23 mouse cellular contexts compared by ENCODE assay signal in genomic region chr7:122376845-122377244, GRCm38 (mm10).
DNase-seq lines count a peak whose midpoint lies in the region; ATAC-seq lines count a peak whose summit lies in the region.
"Had no signal": no experiment of that assay in that cellular context is flagged by ENCODE, and none has a peak within 500 bp of the region (broad histone marks: within the 10 kb centered on the region; RNA-seq: fewer than 3 reads in every experiment).

No protein-coding gene starts in this region.

- no peaks in the 10 kb centered on the region for H3K36me3 ChIP-seq in midbrain, embryonic 11.5 days (ENCODE audit: control insufficient read depth, insufficient read depth, low read length)
- H3K36me3 ChIP-seq in midbrain, embryonic 13.5 days: no peaks in the 10 kb centered on the region
- H3K36me3 ChIP-seq: embryonic facial prominence, embryonic 13.5 days; embryonic facial prominence, embryonic 15.5 days; forebrain, embryonic 10.5 days; forebrain, embryonic 12.5 days had no signal

- H3K27me3 ChIP-seq in midbrain, embryonic 11.5 days (ENCODE audit: control insufficient read depth, insufficient read depth, low read length): no peaks in the 10 kb centered on the region
- H3K27me3 ChIP-seq in midbrain, embryonic 13.5 days: no peaks in the 10 kb centered on the region
- H3K27me3 ChIP-seq: embryonic facial prominence, embryonic 13.5 days; embryonic facial prominence, embryonic 15.5 days had no signal

- H3K4me2 ChIP-seq in midbrain, embryonic 11.5 days: no peak overlapping the region
- H3K4me2 ChIP-seq in midbrain, embryonic 13.5 days (replicated peaks): no peak overlapping the region
- H3K4me2 ChIP-seq: embryonic facial prominence, embryonic 13.5 days; embryonic facial prominence, embryonic 15.5 days; forebrain, embryonic 12.5 days had no signal

- no peak overlapping the region for H3K27ac ChIP-seq in midbrain, embryonic 11.5 days (ENCODE audit: low read depth, low read length)
- H3K27ac ChIP-seq in midbrain, embryonic 13.5 days: no peak overlapping the region
- H3K27ac ChIP-seq: embryonic facial prominence, embryonic 13.5 days; embryonic facial prominence, embryonic 15.5 days; forebrain, embryonic 10.5 days; forebrain, embryonic 12.5 days had no signal

- no peaks in the 10 kb centered on the region for H3K4me1 ChIP-seq in midbrain, embryonic 11.5 days (ENCODE audit: control insufficient read depth, insufficient read depth, low read length)
- H3K4me1 ChIP-seq in midbrain, embryonic 13.5 days (replicated peaks): peaks cover 31% of the 10 kb centered on the region

- peak; percentile 75 for DNase-seq in midbrain, embryonic 11.5 days (ENCODE audit: low spot score, missing footprints)
- DNase-seq in layer of hippocampus, postnatal 14 days (ENCODE audit: low spot score in 2 of 2): no peak
- DNase-seq in embryo, embryonic 10.5 days (ENCODE audit: low spot score): no peak
- DNase-seq: adrenal gland, adult 2 months; adrenal gland, postnatal 10 days; adrenal gland, postnatal 25 days; cerebellum, adult 11 months; cerebellum, adult 18-20 months; cerebellum, adult 8-10 months; cerebellum, adult 9-11 months; cerebellum, postnatal 14 days; cerebellum, postnatal 36 days; embryo, embryonic 11 days had no signal

- H3K9ac ChIP-seq in midbrain, embryonic 11.5 days (ENCODE audit: low read length): no peak overlapping the region
- no peak overlapping the region for H3K9ac ChIP-seq in midbrain, embryonic 13.5 days (replicated peaks)
- H3K9ac ChIP-seq: embryonic facial prominence, embryonic 13.5 days; embryonic facial prominence, embryonic 15.5 days; forebrain, embryonic 12.5 days had no signal

- H3K9me3 ChIP-seq in midbrain, embryonic 11.5 days (ENCODE audit: control insufficient read depth, low read length): no peaks in the 10 kb centered on the region
- H3K9me3 ChIP-seq in midbrain, embryonic 13.5 days: no peaks in the 10 kb centered on the region
- H3K9me3 ChIP-seq: embryonic facial prominence, embryonic 13.5 days; embryonic facial prominence, embryonic 15.5 days; forebrain, embryonic 10.5 days; forebrain, embryonic 12.5 days had no signal

- ATAC-seq in midbrain, embryonic 11.5 days (ENCODE audit: low FRiP score): no peak
- ATAC-seq in midbrain, embryonic 13.5 days: no peak
- ATAC-seq in granulocyte monocyte progenitor cell, adult 5-6 weeks (replicated peaks; ENCODE audit: poor library complexity, severe bottlenecking): peak; percentile 41
- peak; percentile 59 for ATAC-seq in megakaryocyte progenitor cell, adult 5-6 weeks (replicated peaks; ENCODE audit: poor library complexity)
- ATAC-seq: forebrain, embryonic 14.5 days; forebrain, embryonic 16.5 days had no signal

- H3K4me3 ChIP-seq in midbrain, embryonic 11.5 days (ENCODE audit: low read depth, low read length): no peak overlapping the region
- H3K4me3 ChIP-seq in midbrain, embryonic 13.5 days (replicated peaks): no peak overlapping the region
- H3K4me3 ChIP-seq: embryonic facial prominence, embryonic 13.5 days; embryonic facial prominence, embryonic 15.5 days; erythroblast, embryonic 14.5 days; forebrain, embryonic 10.5 days; forebrain, embryonic 12.5 days had no signal

Comparison
In these comparisons a context has a peak if more than half of its experiments do, and no peak if none do; other contexts are left out.
1. ATAC-seq: peak in granulocyte monocyte progenitor cell, adult 5-6 weeks (single experiment) and megakaryocyte progenitor cell, adult 5-6 weeks (single experiment); none in midbrain, embryonic 11.5 days (single experiment) and midbrain, embryonic 13.5 days (single experiment).